Mouse (Mus musculus) gastrocnemius, postnatal 25 days (tissue): ENCODE results near the gene 6330403K07Rik. TPM values are rescaled to one million over a fixed set of nuclear protein-coding genes. Genes with fewer than 3 reads are reported as not detected.

Experiments used
- DNase-seq: peaks from one replicate; pipeline ENCODE4 v3.0.0; 2022
- long read RNA-seq, 2 experiments: library from polyadenylated mRNA; stranded (forward); transcript quantifications; one replicate each; pipeline ENCODE4 v2.0.0; 2021
- total RNA-seq, 2 experiments: library from RNA; stranded (reverse); gene quantifications; 1 replicate in 1 of 2; 2 replicates in 1 of 2; pipeline ENCODE4 v1.2.3; 2021

6330403K07Rik gene
- total RNA-seq = not detected
- long read RNA-seq, experiment 1 = 0 reads
- long read RNA-seq, experiment 2 = 0 reads

- peak; percentile 10 for DNase-seq
These were observed at the start of gene 6330403K07Rik for GRCm38 (mm10) chr11:71033163-71033761. 6330403K07Rik (minus strand) TSS chr11:71033513.

- DNase-seq = no peak
These were observed 43.0 kb upstream of the 6330403K07Rik start for GRCm38 (mm10) chr11:71076342-71076741.

DNA sequence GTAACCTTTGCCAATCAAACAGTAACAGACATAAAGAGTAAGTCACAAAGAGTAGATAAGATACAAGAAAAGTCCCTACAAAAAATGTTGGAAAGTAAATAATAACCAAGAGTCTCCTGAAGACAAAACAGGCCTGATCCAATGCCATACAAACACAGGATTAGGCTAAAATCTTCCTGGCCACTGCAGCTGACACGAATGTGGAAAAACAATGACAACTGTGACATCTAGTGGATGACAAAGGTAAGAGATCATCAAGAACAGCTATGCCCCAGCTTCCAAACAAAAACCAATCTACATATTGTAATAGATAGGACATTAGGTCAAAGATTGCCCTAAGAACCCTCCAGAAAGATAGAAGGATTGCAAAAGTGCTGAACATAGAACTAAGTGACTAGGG, 19.2 kb upstream of the 6330403K07Rik start:
- no peak for DNase-seq

- no peak for DNase-seq
These were observed 6.4 kb upstream of the 6330403K07Rik start for GRCm38 (mm10) chr11:71039526-71040298.

- no peak for DNase-seq
These were observed 686 bp downstream of the 6330403K07Rik start for GRCm38 (mm10) chr11:71032491-71033162.

DNA sequence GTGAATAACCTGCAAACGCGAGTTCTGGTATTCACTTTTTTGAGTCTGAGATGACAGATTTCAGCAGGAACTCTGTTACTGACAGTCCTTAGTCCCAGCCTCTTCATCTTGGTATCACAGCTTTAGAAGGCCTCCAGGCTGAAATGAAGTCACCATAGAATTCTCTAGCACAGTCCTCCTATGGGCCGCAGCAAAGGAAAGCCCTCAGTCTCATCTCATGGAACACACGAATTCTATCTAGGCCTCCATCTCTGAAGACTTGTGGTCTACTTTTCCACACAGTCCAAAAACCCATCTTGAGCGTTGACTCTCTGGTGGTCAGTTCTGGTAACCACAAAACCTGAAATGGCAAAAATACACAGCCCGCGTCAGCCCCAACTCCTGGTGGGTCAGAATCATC, 1.2 kb downstream of the 6330403K07Rik start:
- DNase-seq = no peak

DNA sequence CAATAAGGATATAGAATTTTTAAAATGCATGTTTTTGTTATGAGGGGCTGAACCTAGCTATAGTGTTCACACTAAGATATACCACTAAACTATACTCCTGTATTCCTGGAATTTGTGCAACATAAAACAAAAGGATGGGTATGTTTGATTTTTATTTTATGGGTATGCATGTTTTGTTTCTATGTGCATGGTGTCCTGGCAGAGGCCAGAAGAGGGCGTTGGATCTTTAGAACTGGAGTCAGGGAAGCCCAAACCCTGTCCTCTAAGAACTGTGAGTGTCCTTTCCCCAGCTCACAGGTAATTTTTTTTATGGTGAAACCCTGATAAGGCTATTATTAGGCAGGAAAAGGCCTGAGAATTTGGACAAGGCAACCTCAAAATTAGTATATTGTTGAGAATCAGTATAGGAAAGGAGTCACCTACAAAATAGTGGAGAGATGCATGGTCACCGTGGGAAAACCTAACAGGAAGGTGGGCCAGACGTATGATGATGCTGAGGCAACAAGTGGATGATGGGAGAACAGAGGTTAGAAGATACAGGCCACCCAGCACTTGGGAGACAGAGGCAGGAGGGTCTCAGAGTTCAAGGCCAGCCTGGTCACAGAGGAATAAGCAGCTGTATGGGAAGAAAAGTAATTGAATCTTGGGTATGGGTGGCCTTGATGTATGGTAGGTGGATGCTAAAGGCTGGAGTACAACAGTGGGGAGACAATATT, 3.8 kb downstream of the 6330403K07Rik start:
- DNase-seq = no peak

GRCm38 (mm10) chr11:71028280-71028679, 5.0 kb downstream of the 6330403K07Rik start:
- no peak for DNase-seq

GRCm38 (mm10) chr11:71019201-71020068, 13.9 kb downstream of the 6330403K07Rik start, which contains the start of the genes Mis12 and Derl2:
Mis12 (plus strand) TSS chr11:71019611.
Derl2 (minus strand) TSS chr11:71019841.
- peak; percentile 100 for DNase-seq

DNA sequence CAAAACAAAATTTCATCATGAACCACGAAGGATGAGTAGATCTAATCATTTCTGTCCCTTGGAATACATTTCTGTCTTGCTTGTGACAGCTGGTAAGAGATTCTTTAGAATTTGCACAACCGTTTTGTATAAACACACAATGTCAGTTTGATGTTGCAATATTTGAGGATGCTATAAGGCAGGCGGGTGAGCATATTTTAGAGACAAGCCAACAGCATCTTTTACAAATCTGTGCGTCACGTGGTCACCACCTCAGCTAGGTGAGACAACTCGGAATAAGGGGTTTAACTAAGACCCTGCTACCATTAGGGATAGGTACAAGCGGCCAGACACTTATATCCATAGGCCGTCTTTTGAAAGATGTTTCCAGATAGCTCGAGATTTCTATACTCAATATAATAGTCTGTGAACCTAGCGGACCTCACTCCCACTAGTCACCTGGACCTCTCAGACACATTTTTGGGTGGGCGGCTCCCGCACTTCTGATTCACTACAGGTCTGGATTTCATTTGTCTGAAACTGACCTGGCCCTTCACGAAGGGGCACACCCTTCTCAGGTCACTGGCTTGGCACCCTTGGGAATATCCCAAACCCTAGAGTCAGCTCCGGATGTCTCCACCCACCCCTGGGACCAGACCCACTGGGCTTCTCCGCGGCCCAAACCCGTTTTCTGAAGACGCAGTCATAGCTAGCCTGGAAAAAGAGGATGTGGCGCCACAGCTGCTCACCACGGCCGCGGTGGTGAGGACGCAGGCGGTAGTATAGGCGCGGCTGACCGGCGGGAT, 14.7 kb downstream of the 6330403K07Rik start:
- DNase-seq = no peak

- DNase-seq = no peak
These were observed 16.3 kb downstream of the 6330403K07Rik start for GRCm38 (mm10) chr11:71017051-71017450.

DNA sequence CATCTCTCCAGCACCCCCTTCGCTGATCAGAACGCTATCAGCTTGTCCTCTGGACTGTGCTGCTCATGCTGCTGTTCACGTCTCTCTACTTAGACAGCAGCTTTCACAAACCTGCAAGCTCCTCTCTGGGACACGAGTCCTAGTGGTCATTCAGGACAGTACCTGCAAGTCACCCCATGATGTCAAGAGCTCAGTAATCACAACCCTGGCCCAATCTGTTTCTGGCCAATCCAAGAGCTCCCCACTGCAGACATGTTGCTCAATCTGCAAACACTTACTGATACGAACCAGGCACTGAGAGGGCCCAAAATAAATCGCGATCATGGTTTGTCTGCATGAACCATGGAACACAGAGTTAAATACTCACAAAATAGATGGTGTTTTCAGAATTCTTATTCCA, 20.6 kb downstream of the 6330403K07Rik start:
- DNase-seq = no peak

GRCm38 (mm10) chr11:71008321-71008720, 25.0 kb downstream of the 6330403K07Rik start:
- DNase-seq = no peak

- DNase-seq = no peak
These were observed 25.5 kb downstream of the 6330403K07Rik start for GRCm38 (mm10) chr11:71007831-71008230.

GRCm38 (mm10) chr11:71007026-71007425, 26.3 kb downstream of the 6330403K07Rik start:
- no peak for DNase-seq

DNA sequence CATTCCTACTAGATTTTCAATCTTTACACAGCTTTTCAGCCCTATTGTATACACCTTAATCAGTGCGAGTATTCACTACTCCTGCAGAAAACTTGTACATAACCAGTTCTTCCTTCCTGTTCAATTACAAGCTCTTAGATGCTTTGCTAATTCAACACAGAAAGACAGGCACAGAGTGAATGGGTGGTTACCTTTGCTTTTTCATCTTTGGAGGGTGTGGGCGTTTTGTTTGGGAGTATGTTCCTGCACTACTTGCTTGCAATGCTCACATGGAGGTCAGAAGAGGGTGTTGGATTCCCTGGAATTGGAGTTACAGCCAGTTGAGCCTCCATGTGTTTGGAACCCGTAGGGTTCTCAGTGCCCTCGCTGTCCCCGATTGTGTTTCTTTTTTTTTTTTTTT, 28.3 kb downstream of the 6330403K07Rik start:
- DNase-seq = no peak

DNA sequence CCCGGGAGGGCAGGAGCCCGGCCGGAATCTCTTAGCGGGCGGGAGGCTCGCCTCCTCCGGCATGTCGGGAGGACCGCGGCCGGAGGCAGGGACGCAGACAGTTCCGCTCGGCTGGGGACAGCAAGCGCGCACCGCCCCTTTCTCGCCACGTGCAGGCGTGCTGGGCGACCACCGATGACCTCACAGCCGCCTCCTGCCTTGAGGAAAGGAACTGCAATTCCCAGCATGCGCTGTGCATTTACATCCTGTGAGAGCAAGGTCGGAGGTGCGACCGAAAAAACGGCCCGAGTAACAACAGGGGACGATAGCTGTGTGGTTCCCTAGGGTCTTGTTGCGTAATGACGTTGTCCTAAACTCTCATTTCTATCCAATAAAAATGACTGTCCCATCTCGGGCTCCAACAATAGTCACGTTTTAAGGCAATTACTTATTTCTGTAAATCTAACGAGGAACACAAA, 29.0 kb downstream of the 6330403K07Rik start, which contains the start of gene Dhx33:
TSS of gene Dhx33 (minus strand) at position 122 of the 458 bp plus-strand sequence.
- DNase-seq = peak; percentile 97

GRCm38 (mm10) chr11:71003611-71004315, 29.6 kb downstream of the 6330403K07Rik start:
- DNase-seq = peak; percentile 13

- no peak for DNase-seq
These were observed 32.1 kb downstream of the 6330403K07Rik start for GRCm38 (mm10) chr11:71001167-71001566.
